Mouse (Mus musculus) heart, postnatal 0 days (tissue): ENCODE results near the gene Rag2.

ENCODE experiments used
- CTCF ChIP-seq: IDR thresholded peaks from 2 replicates; pipeline ENCODE4 v1.5.1; 2016; ENCODE audit warnings: antibody characterized with exemption, control low read depth, low read depth
- EP300 ChIP-seq: IDR thresholded peaks from 2 replicates; pipeline ENCODE4 v1.6.1; 2016; ENCODE audit warnings: antibody characterized with exemption, low read depth

GRCm38 (mm10) chr2:101650446-101650845, 25.9 kb downstream of the Rag2 start:
- TF ChIP-seq EP300 (no peak), CTCF (no peak)
